Comparison of ENCODE assay signal across 21 mouse cellular contexts in the genomic region with DNA sequence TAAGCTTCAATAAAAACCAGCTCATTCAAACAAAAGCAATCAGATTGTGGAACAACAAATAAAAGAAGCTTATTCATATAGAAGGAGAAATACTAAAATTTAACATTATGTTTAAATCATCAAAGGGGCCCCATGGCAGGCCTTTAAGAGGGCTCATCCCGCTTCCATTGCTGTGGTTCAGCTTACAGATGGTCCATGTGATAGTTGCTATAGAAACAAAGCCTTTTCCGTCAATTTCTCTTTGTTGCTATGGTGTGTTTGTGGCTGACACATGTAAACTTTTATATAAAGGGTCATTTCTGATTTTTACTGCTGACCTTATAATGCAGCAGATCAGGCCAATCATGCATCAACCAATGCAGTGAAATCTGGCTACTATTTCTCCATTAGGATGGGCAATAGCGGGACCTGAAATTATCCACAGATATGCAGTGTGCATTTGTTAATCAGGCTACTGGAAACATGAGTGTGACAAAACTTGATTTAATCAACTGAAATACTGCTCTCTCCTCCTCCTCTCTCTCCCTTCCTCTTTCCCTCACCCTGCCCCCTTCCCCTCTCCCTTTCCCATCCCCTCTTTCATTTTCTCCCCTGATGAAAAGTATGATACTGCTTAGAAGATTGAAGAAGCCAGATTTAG. TPM values are rescaled to one million over a fixed set of nuclear protein-coding genes. Genes with fewer than 3 reads are reported as not detected.
DNase-seq lines count a peak whose midpoint lies in the region; ATAC-seq and TF ChIP-seq lines count a peak whose summit lies in the region.
"Had no signal": no experiment of that assay in that cellular context is flagged by ENCODE, and none has a peak within 500 bp of the region (broad histone marks: within the 10 kb centered on the region; RNA-seq: fewer than 3 reads in every experiment).

No protein-coding gene starts in this region.

- WGBS in forebrain, embryonic 12.5 days = 64% methylated on average over 3 of the region's 3 CpGs
- WGBS in hindbrain, embryonic 13.5 days = 51% methylated on average over 3 of the region's 3 CpGs
- 29% methylated on average over 3 of the region's 3 CpGs for WGBS in midbrain, embryonic 14.5 days

- peak; percentile 73 for ATAC-seq in forebrain, embryonic 12.5 days (ENCODE audit: low FRiP score)
- ATAC-seq in hindbrain, embryonic 13.5 days (ENCODE audit: low FRiP score) = peak; percentile 82
- peak; percentile 54; the same call in 1 of the 2 replicates for ATAC-seq in midbrain, embryonic 14.5 days (ENCODE audit: low FRiP score, low TSS enrichment)
- ATAC-seq: intestine, embryonic 15.5 days; liver, embryonic 12.5 days had no signal

- H3K4me2 ChIP-seq in forebrain, embryonic 12.5 days = no peak overlapping the region
- H3K4me2 ChIP-seq in hindbrain, embryonic 13.5 days = no peak overlapping the region
- no peak overlapping the region for H3K4me2 ChIP-seq in midbrain, embryonic 14.5 days (ENCODE audit: low read length)
- H3K4me2 ChIP-seq: intestine, embryonic 15.5 days; limb, embryonic 12.5 days; liver, embryonic 12.5 days had no signal

- no peak for TF ChIP-seq POLR2A in brain, embryonic 14.5 days (IDR thresholded peaks at IDR 0.05; ENCODE audit: borderline replicate concordance, extremely low read depth, insufficient read depth, insufficient read length, poor library complexity, severe bottlenecking)

- no peak overlapping the region for H3K9ac ChIP-seq in forebrain, embryonic 12.5 days
- H3K9ac ChIP-seq in hindbrain, embryonic 13.5 days = no peak overlapping the region
- H3K9ac ChIP-seq in midbrain, embryonic 14.5 days (replicated peaks; ENCODE audit: low read length) = no peak overlapping the region
- H3K9ac ChIP-seq: intestine, embryonic 15.5 days; limb, embryonic 12.5 days; liver, embryonic 12.5 days had no signal

- no peaks in the 10 kb centered on the region for H3K9me3 ChIP-seq in forebrain, embryonic 12.5 days
- no peaks in the 10 kb centered on the region for H3K9me3 ChIP-seq in hindbrain, embryonic 13.5 days
- no peaks in the 10 kb centered on the region for H3K9me3 ChIP-seq in midbrain, embryonic 14.5 days (ENCODE audit: control insufficient read depth, low read length)
- H3K9me3 ChIP-seq: intestine, embryonic 15.5 days; limb, embryonic 12.5 days; liver, embryonic 12.5 days had no signal

- no peaks in the 10 kb centered on the region for H3K27me3 ChIP-seq in forebrain, embryonic 12.5 days
- H3K27me3 ChIP-seq in hindbrain, embryonic 13.5 days = no peaks in the 10 kb centered on the region
- H3K27me3 ChIP-seq in midbrain, embryonic 14.5 days (ENCODE audit: control insufficient read depth, insufficient read depth, low read length) = no peaks in the 10 kb centered on the region
- H3K27me3 ChIP-seq: intestine, embryonic 15.5 days; limb, embryonic 12.5 days; liver, embryonic 12.5 days had no signal

- no peaks in the 10 kb centered on the region for H3K36me3 ChIP-seq in forebrain, embryonic 12.5 days (replicated peaks)
- H3K36me3 ChIP-seq in hindbrain, embryonic 13.5 days = no peaks in the 10 kb centered on the region
- no peaks in the 10 kb centered on the region for H3K36me3 ChIP-seq in midbrain, embryonic 14.5 days (ENCODE audit: control insufficient read depth, insufficient read depth, low read length)
- H3K36me3 ChIP-seq: intestine, embryonic 15.5 days; limb, embryonic 12.5 days; liver, embryonic 12.5 days had no signal

- peak; percentile 75 for DNase-seq in brain, embryonic 14.5 days (ENCODE audit: low read depth)
- peak; percentile 73 for DNase-seq in midbrain, embryonic 14.5 days
- no peak for DNase-seq in left cerebral cortex, adult 9 months (ENCODE audit: low spot score in 2 of 2)
- no peak for DNase-seq in natural killer cell, adult 2 months (ENCODE audit: low spot score in 2 of 2)
- DNase-seq in c-Kit-positive CD71-positive TER-119-positive erythroid progenitor cells, embryonic 14.5 days (ENCODE audit: low spot score) = no peak
- no peak for DNase-seq in adrenal gland, postnatal 36 days
- DNase-seq: cerebellum, adult 11 months; cerebellum, postnatal 36 days; gastrocnemius, postnatal 14 days; heart, adult 2 months; heart, postnatal 36 days; kidney, postnatal 36 days; lung, adult 2 months; lung, postnatal 36 days; spleen, adult 18-20 months; thymus, postnatal 25 days had no signal

- no peak overlapping the region for H3K27ac ChIP-seq in forebrain, embryonic 12.5 days
- H3K27ac ChIP-seq in hindbrain, embryonic 13.5 days = 0 out of 2 replicates have a peak overlapping the region, but pooled peaks have one; percentile 36
- peak overlapping the region; percentile 46 for H3K27ac ChIP-seq in midbrain, embryonic 14.5 days (replicated peaks; ENCODE audit: low read depth, low read length)
- H3K27ac ChIP-seq: heart, adult 2 months; intestine, embryonic 15.5 days; limb, embryonic 12.5 days; liver, embryonic 12.5 days had no signal

- peaks cover 9% of the 10 kb centered on the region for H3K4me1 ChIP-seq in forebrain, embryonic 12.5 days
- H3K4me1 ChIP-seq in hindbrain, embryonic 13.5 days (replicated peaks) = peaks cover 15% of the 10 kb centered on the region
- peaks cover 17% of the 10 kb centered on the region for H3K4me1 ChIP-seq in midbrain, embryonic 14.5 days (ENCODE audit: control insufficient read depth, insufficient read depth, low read length)
- H3K4me1 ChIP-seq: intestine, embryonic 15.5 days; liver, embryonic 12.5 days had no signal

- no peak for TF ChIP-seq CTCF in brain, embryonic 14.5 days (IDR thresholded peaks at IDR 0.05; ENCODE audit: borderline replicate concordance, extremely low read depth, insufficient read depth, insufficient read length)

- no peak overlapping the region for H3K4me3 ChIP-seq in forebrain, embryonic 12.5 days (replicated peaks)
- no peak overlapping the region for H3K4me3 ChIP-seq in hindbrain, embryonic 13.5 days
- no peak overlapping the region for H3K4me3 ChIP-seq in midbrain, embryonic 14.5 days (replicated peaks; ENCODE audit: low read depth, low read length)
- H3K4me3 ChIP-seq: heart, adult 2 months; intestine, embryonic 15.5 days; limb, embryonic 12.5 days; liver, embryonic 12.5 days had no signal

RNA-seq across cellular contexts. Expression of a gene that starts 54.4 kb away (rescaled TPM):
- 8.0 and 12.5 TPM in 2 replicates for polyA plus RNA-seq in brain, embryonic 14.5 days (2012; rRNA removed)
- 2.5 and 3.7 TPM in 2 replicates for polyA plus RNA-seq in forebrain, embryonic 12.5 days (2016; fragmentation: Nextera tagmentation; extraction: Ambion mirVana)
- polyA plus RNA-seq in hindbrain, embryonic 13.5 days (2015; fragmentation: Nextera tagmentation; extraction: Ambion mirVana) = 3.8 and 4.0 TPM in 2 replicates
- polyA plus RNA-seq in midbrain, embryonic 14.5 days (2014; fragmentation: Nextera tagmentation; extraction: Ambion mirVana) = 5.9 and 9.3 TPM in 2 replicates
- 10 to 100 TPM; 46.4 to 49.2 TPM for total RNA-seq in adrenal gland, postnatal 36 days (2021)

Comparison
In these comparisons a context has a peak if more than half of its experiments do, and no peak if none do; other contexts are left out.
1. DNase-seq: peak in brain, embryonic 14.5 days (single experiment) and midbrain, embryonic 14.5 days (single experiment); none in left cerebral cortex, adult 9 months (0 of 2), natural killer cell, adult 2 months (0 of 2), c-Kit-positive CD71-positive TER-119-positive erythroid progenitor cells, embryonic 14.5 days (single experiment) and adrenal gland, postnatal 36 days (0 of 2).
2. Peak in every context shown above with its lines, with median percentiles within 50 percentile points of each other: ATAC-seq.